Mouse (Mus musculus) kidney, adult 2 months (tissue): ENCODE measurements at regions not wholly inside any gene's neighbourhood (a gene's known extent, or its start where the extent isn't known, plus 50 kb on each side); places are given as distances from the start of the nearest gene placed in this dataset.

Experiments used
- CTCF ChIP-seq: fragments of 200-500 bp; conservative IDR thresholded peaks from 2 replicates; pipeline ENCODE4 v1.5.1; 2011; ENCODE audit warnings: low read depth, mild to moderate bottlenecking, control low read depth, low read length, moderate library complexity, mixed read lengths; ENCODE audit not compliant: insufficient read depth, insufficient read length
- POLR2A ChIP-seq: fragments of 200-500 bp; IDR thresholded peaks from one replicate; pipeline ENCODE4 v1.6.1; 2011; ENCODE audit warnings: low read depth, low read length, control low read depth

DNA sequence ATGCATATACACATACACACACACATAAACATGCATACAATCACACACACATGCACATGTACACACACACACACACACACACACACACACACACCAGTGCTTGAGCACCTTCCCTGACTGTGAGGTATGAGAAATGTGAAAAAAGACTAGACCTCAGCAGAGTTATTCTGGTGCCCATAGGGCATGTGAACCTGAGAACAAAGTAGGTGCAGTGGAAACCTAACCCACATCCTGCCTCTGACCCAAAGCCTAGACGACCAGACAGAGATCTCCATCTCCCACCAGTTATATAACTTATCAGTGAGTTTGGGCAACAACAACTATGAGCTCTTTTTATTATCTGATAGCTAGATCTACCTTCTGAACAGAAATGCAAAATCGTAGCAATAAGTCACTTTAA is 69.8 kb upstream of the Kcna3 start:
- TF ChIP-seq CTCF (no peak), POLR2A (no peak)
